Mouse (Mus musculus): Measurements from ENCODE around the gene Slc6a12.

DNA sequence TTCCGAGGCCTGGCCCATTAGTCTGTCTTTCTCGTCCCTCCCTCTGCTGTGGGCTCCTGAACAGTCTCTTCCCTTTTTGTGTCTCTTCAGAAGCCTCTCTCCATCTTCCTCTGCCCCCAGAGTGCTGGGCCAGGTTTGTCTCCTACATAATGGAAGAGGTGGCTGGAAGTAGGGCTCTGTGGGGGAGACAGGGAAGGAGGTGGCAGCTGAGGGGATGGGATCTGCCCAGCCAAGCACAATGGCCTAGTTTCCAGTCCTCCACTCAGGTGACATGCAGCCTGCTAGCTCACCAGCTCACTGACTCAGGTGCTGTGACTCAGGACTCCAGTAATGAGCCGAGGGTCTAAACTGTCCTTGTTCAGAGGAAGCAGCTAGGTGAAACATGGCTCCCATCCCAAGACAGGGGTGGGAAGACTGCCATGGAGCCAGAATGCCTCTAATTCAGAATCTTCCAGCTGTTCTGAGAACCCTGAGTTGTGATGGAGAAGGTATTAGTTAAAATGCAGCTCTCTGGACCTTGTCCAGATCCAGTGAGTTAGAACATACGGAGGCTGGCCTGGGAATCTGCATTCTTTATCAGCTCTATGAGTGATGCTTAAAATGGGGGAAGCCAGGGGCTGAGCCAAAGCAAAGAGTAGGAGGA is 49.9 kb downstream of the Slc6a12 start:
- TF ChIP-seq CTCF (IDR thresholded peaks at IDR 0.05) (no peak), POLR2A (IDR thresholded peaks at IDR 0.05; ENCODE audit: insufficient read depth, low read depth, low read length) (no peak)

All from heart, adult 2 months (tissue).